Mouse (Mus musculus): ENCODE measurements around the gene Mprip.

Mprip gene

DNA sequence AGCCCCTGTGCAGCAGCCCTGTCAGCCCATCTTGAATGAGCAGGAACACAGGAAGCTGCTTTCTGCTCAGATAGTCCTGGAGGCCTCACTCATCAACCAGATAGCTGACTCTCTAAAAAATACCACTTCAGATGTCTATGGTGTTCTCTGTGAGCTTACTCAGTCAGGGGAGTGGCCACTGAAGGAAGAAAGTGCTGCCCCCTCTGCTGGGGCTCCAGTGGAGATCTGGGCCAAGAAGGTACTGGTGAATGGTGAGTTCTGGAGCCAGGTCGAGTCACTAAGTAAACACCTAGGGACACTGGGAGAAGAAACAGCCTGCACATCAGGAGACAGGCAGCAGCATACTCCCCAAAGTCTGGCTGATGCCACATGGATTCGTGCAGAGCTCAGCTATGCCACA is 98.5 kb downstream of the Mprip start:
- DNase-seq (ENCODE audit: low spot score in 2 of 2): no peak

DNA sequence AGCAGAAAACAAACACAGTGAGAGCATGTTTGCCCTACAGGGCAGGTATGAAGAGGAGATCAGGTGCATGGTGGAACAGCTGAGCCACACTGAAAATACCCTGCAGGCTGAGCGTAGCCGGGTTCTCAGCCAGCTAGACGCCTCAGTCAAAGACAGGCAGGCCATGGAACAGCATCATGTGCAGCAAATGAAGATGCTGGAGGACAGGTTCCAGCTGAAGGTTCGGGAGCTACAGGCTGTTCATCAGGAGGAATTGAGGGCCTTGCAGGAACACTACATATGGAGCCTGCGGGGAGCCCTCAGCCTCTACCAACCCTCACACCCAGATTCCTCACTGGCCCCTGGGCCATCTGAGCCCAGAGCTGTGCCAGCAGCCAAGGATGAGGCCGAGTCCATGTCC is 99.7 kb downstream of the Mprip start:
- no peak for DNase-seq (ENCODE audit: low spot score in 2 of 2)

DNA sequence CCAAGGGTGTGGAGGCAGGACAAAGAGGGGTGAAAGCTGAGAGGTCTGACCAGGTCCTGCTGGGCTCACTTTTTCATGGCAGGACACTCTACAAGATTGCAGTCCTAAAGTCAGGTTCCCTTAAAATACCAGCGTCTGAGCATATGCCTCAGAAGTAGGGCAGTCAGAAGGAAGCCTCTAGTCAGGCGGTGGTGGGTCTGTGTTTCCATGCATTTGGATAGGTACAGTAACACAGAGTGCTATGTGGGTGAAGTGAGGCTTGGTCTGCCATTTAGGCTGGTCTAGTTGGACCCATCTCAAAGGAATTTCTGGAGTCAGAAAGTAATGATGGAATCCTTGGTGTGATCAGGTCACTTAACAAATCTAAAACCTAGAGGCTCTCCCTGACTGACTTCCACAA is 108.2 kb downstream of the Mprip start:
- DNase-seq (ENCODE audit: low spot score in 2 of 2): no peak

DNA sequence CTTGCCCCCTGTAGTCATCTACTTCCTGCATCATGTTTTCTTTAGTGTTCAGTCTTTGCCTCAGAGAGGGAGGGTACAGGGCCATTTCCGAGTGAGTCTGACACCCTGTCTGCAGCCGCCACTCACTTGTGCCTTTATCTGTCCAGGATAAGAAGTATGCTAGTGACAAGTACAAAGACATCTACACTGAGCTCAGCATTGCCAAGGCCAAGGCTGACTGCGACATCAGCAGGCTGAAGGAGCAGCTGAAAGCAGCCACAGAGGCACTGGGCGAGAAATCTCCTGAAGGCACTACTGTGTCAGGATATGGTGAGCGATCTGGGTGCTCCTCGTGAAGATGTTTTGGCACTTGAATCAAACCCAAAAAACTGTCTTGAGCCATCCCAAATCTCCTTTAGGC is 108.6 kb downstream of the Mprip start:
- DNase-seq (ENCODE audit: low spot score in 2 of 2): no peak

GRCm38 (mm10) chr11:59770753-59771152 is 109.6 kb downstream of the Mprip start:
- DNase-seq (ENCODE audit: low spot score in 2 of 2): no peak

GRCm38 (mm10) chr11:59772291-59772690 is 111.2 kb downstream of the Mprip start:
- DNase-seq (ENCODE audit: low spot score in 2 of 2): no peak

- no peak for DNase-seq (ENCODE audit: low spot score in 2 of 2)
Observed at GRCm38 (mm10) chr11:59772902-59773301, 111.8 kb downstream of the Mprip start.

- no peak for DNase-seq (ENCODE audit: low spot score in 2 of 2)
Observed at GRCm38 (mm10) chr11:59774522-59774921, 113.4 kb downstream of the Mprip start.

DNA sequence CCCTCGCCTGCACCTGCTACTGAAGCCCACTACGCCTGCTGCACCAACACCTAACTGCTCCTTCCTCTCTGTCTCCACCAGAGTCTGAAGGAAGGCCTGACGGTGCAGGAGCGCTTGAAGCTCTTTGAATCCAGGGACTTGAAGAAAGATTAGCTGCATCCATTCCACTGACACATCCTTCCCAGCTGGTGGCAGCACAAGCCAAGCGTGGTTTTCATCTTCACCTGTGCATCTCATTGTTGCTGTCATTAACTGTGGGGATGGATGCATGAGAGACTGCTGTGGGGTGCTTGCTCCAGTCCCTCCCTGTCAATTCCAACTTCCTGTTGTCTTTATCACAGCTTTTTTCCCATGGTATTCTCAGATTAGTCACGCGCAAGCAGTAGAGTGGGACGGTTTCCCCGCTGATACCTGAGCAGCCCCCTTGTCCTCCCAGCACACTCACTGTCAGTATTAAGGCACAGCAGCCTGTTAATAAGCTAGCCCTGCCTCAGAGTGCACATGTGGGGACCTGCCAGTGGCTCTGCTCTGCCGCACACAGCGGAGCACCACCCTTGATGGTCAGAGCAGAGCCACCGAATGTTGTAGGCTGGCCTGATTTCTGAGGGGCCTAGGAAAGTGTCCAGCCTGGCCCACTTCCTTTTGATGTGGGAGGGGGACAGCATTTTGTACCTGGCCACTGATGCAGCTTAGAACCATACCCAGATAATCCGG is 114.5 kb downstream of the Mprip start:
- no peak for DNase-seq (ENCODE audit: low spot score in 2 of 2)

GRCm38 (mm10) chr11:59777259-59777658 is 116.2 kb downstream of the Mprip start:
- no peak for DNase-seq (ENCODE audit: low spot score in 2 of 2)

DNA sequence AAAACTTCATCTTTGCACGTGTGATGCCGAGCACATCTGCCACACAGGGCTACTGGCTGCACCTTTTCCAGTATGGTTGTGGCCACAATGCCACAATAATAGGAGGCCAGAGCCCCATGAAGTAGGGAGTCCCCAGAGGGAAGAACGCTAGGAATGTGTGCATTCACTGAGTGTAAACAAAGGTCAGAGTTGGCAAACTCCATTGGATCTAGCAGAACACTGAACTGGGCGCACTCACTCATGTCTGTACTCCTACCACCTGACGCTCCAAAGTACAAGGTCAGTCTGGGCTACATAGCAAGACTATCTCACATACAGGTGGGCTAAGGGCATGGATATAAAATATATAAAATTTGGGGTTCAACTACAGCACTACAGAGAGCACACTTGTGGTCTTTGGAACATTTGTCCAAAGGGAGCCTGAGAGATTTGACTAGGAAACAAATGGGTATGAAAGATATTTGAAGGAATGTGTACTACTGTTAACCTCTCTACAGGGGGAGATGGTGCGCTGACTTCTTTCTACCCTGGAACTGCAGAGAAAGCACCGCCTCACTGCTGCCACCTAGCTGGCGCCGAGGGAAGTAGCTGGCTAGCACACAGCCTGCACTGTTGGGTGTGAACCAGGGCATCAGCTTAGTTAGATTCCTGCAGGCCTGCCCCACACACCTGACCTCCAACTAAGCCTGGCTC is 117.2 kb downstream of the Mprip start:
- peak; percentile 64 to 82 for DNase-seq (ENCODE audit: low spot score in 2 of 2)

GRCm38 (mm10) chr11:59778874-59779223 is 117.7 kb downstream of the Mprip start:
- no peak for DNase-seq (ENCODE audit: low spot score in 2 of 2)

GRCm38 (mm10) chr11:59779406-59779805 is 118.3 kb downstream of the Mprip start:
- DNase-seq (ENCODE audit: low spot score in 2 of 2): no peak

DNA sequence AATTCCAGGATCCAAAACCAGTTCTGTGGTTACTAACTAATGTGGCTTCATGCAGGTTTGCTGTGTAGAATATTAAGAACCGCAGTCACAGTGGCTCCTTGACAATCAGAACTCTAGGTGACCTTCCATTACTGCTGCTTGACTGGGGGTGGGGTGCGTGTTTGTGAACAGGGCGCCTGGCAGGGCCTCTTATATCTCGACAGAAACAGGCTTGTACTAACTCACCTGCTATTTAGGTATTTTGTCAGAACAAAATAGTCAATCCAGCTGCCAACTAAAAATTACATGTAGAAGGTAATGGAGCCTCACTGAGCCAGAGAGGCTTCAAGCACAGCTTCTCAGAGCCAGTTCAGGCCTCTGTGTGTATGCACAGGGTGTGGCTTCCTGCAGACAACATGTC is 119.1 kb downstream of the Mprip start:
- no peak for DNase-seq (ENCODE audit: low spot score in 2 of 2)

DNA sequence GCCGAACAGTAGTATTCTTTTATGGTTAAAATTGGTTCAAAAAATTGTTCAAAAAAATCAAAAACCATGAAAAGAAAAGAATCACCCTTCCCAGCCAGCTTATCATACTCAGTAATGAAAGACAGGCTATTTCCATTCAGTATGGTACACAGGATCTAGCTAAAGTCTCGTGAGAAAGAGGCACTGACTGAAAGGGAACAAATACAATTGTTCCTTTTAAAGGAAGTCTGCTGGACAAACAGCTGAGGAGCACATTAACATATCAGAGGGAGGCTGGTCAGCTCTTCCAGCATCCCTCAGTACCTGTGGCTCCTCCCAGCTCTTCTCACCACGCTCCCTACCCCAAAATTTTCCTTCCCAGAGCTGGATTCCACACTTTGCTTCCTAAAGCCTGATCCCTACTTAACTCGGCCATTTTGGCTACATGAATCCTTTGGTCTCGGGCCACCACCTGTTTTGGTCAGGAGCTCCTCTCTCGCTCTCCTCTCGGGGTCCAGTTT is 121.0 kb downstream of the Mprip start:
- DNase-seq (ENCODE audit: low spot score in 2 of 2): no peak

DNA sequence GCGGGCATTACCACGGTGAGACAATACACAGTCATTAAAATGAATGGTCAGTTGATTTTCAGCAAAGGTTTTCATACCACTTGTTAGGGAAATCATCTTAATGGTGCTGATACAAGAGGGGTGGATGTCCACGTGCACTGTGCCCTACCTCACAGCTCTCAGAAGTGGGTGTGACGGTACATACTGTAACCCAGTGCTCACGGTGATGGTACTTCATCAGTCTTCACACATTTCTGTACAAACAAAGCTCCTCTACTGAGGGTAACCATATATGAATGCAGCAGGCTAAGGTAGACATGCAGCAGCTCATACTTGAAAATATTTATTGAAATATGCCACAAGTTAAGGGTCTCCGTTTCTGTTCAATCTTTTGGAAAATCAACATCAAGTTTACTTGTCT is 122.5 kb downstream of the Mprip start:
- no peak for DNase-seq (ENCODE audit: low spot score in 2 of 2)

DNA sequence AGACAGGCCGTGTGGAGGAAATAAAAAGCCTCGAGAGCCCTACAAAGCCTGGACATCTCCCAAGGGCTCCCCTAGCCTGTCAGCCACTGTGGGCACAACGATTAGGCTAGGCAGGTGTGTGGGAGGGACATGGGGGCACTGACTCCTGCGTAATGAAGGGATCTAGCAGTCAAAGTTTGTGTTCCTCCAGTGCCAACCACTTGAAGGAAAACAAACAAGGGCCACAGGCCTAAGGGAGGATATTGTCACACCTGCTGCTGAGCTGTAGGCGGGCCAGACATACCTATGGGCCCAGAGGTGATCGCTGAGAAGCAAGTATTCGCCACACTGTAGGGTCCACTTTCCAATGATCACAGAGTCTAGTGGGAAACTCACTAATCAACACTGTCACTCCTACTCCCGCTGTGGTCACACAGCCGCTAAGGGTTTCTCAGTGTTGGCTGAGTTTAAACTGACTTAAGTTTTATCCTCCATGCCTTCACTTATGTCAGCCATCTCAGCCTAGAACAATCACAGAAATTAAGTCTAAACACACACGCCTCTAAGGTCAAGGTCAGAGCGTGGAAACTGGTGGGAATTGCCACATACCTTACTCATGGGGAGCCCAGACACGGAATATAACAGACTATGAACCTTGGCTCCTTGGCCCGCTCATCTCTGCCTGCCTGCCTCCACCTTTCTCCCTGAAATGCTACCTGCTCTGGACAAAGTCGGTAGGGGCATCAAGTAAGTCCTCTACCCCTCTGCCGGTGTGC is 125.5 kb downstream of the Mprip start:
- no peak for DNase-seq (ENCODE audit: low spot score in 2 of 2)

DNA sequence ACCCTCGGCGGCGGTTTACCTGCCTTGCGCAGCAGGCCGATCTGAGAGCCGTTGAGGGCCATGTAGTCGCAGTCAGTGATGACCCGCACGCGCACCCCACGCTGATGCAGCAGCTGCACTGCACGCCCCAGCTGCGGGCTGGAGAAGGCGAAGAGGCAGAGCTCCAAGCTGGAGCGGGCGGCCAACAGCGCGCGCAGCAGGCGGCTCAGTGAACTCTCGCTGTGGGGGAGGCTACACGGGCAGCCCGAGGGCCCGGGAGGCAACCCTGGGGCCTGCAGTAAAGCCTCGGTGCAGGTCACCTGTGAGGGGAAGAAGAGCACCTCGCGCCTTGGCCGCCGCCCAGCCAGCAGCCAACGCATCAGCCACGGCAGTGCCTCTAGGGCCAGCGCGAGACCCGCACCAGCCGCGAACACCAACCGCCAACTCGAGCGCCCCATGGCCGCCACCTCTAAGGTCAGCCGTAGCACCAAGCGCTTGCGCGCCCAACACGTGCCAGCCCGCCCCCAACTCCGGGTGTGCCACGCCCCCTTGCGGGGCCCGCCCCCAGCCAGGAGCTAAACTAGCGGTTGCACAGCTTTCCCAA is 126.2 kb downstream of the Mprip start, which contains the start of gene Pld6:
TSS of gene Pld6 (minus strand) at position 447 of the 583 bp plus-strand sequence.
- DNase-seq (ENCODE audit: low spot score in 2 of 2): peak; percentile 35 to 47

DNA sequence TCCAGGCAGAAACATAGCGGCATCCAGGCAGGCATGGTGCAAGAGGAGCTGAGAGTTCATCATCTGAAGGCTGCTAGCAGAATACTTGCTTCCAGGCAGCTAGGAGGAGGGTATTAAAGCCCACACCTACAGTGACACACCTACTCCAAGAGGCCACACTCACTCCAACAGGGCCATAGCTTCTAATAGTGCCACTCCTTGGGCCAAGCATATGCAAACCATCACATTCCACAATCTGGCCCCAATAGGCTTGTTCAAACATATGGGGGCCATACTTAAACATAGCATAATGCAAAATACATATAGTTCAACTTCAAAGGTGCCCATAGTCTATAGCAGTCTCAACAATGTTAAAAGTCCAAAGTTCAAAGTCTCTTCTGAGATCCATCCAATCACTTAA is 128.2 kb downstream of the Mprip start:
- no peak for DNase-seq (ENCODE audit: low spot score in 2 of 2)

DNA sequence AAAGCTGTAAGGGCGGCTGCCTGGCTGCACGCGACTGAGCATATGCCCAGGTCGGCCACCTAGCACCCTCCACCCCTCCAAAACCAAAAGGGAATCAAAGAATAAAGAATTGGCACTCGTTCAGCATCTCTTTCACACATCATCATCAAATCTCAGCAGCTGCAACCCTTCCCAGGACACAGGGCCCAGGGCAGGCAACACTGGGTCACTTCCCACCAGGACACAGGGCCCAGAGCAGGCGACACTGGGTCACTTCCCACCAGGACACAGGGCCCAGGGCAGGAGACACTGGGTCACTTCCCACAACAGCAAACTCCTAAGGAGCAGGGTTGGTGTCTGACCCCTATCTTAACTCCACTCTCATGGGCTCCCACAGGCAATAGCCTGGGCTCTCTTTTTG is 132.3 kb downstream of the Mprip start:
- no peak for DNase-seq (ENCODE audit: low spot score in 2 of 2)

GRCm38 (mm10) chr11:59800412-59800811 is 139.3 kb downstream of the Mprip start:
- DNase-seq (ENCODE audit: low spot score in 2 of 2): no peak

- DNase-seq (ENCODE audit: low spot score in 2 of 2): no peak
Observed at GRCm38 (mm10) chr11:59801881-59802280, 140.8 kb downstream of the Mprip start.

Data from cerebellum, postnatal 4 days (tissue).